Mouse (Mus musculus): Measurements from ENCODE around the gene Cryzl2.

Gene Cryzl2

GRCm38 (mm10) chr1:157458421-157459208, at the start of gene Cryzl2:
Gene Cryzl2 (plus strand): TSS chr1:157458577.
- DNase-seq (ENCODE audit: low read depth in 2 of 2, low spot score in 2 of 2), result peak in 1 of 2 experiments; percentile 13

- DNase-seq (ENCODE audit: low read depth in 2 of 2, low spot score in 2 of 2), result no peak
Observed at GRCm38 (mm10) chr1:157409648-157410047, 48.7 kb upstream of the Cryzl2 start.

- DNase-seq (ENCODE audit: low read depth in 2 of 2, low spot score in 2 of 2), result no peak
Observed at GRCm38 (mm10) chr1:157410937-157411336, 47.4 kb upstream of the Cryzl2 start.

- no peak for DNase-seq (ENCODE audit: low read depth in 2 of 2, low spot score in 2 of 2)
Observed at GRCm38 (mm10) chr1:157411341-157411710, 47.1 kb upstream of the Cryzl2 start.

- peak; percentile 3 to 11 for DNase-seq (ENCODE audit: low read depth in 2 of 2, low spot score in 2 of 2)
Observed at GRCm38 (mm10) chr1:157411711-157412380, 46.5 kb upstream of the Cryzl2 start.

GRCm38 (mm10) chr1:157412454-157413369, 45.7 kb upstream of the Cryzl2 start, which contains the start of gene Rasal2:
Gene Rasal2 (minus strand): TSS chr1:157412595.
- peak; percentile 61 to 70 for DNase-seq (ENCODE audit: low read depth in 2 of 2, low spot score in 2 of 2)

- DNase-seq (ENCODE audit: low read depth in 2 of 2, low spot score in 2 of 2), result no peak
Observed at GRCm38 (mm10) chr1:157415771-157416170, 42.6 kb upstream of the Cryzl2 start.

- no peak for DNase-seq (ENCODE audit: low read depth in 2 of 2, low spot score in 2 of 2)
Observed at GRCm38 (mm10) chr1:157416628-157417027, 41.7 kb upstream of the Cryzl2 start.

- DNase-seq (ENCODE audit: low read depth in 2 of 2, low spot score in 2 of 2), result no peak
Observed at GRCm38 (mm10) chr1:157417414-157417813, 41.0 kb upstream of the Cryzl2 start.

GRCm38 (mm10) chr1:157417861-157418260, 40.5 kb upstream of the Cryzl2 start:
- no peak for DNase-seq (ENCODE audit: low read depth in 2 of 2, low spot score in 2 of 2)

- DNase-seq (ENCODE audit: low read depth in 2 of 2, low spot score in 2 of 2), result no peak
Observed at GRCm38 (mm10) chr1:157425741-157426427, 32.5 kb upstream of the Cryzl2 start.

GRCm38 (mm10) chr1:157426933-157427332, 31.4 kb upstream of the Cryzl2 start:
- DNase-seq (ENCODE audit: low read depth in 2 of 2, low spot score in 2 of 2), result no peak

- no peak for DNase-seq (ENCODE audit: low read depth in 2 of 2, low spot score in 2 of 2)
Observed at GRCm38 (mm10) chr1:157427604-157428003, 30.8 kb upstream of the Cryzl2 start.

- DNase-seq (ENCODE audit: low read depth in 2 of 2, low spot score in 2 of 2), result no peak
Observed at GRCm38 (mm10) chr1:157428366-157428765, 30.0 kb upstream of the Cryzl2 start.

- DNase-seq (ENCODE audit: low read depth in 2 of 2, low spot score in 2 of 2), result no peak
Observed at GRCm38 (mm10) chr1:157433316-157433715, 25.1 kb upstream of the Cryzl2 start.

GRCm38 (mm10) chr1:157434404-157434803, 24.0 kb upstream of the Cryzl2 start:
- no peak for DNase-seq (ENCODE audit: low read depth in 2 of 2, low spot score in 2 of 2)

- no peak for DNase-seq (ENCODE audit: low read depth in 2 of 2, low spot score in 2 of 2)
Observed at GRCm38 (mm10) chr1:157435926-157436325, 22.5 kb upstream of the Cryzl2 start.

GRCm38 (mm10) chr1:157438290-157438689, 20.1 kb upstream of the Cryzl2 start:
- no peak for DNase-seq (ENCODE audit: low read depth in 2 of 2, low spot score in 2 of 2)

GRCm38 (mm10) chr1:157439101-157439500, 19.3 kb upstream of the Cryzl2 start:
- DNase-seq (ENCODE audit: low read depth in 2 of 2, low spot score in 2 of 2), result no peak

GRCm38 (mm10) chr1:157439973-157440641, 18.3 kb upstream of the Cryzl2 start:
- no peak for DNase-seq (ENCODE audit: low read depth in 2 of 2, low spot score in 2 of 2)

All from CD8-positive naive resting alpha-beta T cell, adult 2 months (primary cell).